Mouse (Mus musculus) c-Kit-positive CD71-positive TER-119-positive erythroid progenitor cells, embryonic 14.5 days (primary cell): ENCODE measurements around the gene Krt18.
A peak's percentile ranks its signal among the peaks of the same experiment; 100 is the strongest.

Source experiments
- DNase-seq: peaks from one replicate; pipeline ENCODE4 v3.0.0-alpha.2; 2013; ENCODE audit warnings: low spot score

Gene Krt18

DNA sequence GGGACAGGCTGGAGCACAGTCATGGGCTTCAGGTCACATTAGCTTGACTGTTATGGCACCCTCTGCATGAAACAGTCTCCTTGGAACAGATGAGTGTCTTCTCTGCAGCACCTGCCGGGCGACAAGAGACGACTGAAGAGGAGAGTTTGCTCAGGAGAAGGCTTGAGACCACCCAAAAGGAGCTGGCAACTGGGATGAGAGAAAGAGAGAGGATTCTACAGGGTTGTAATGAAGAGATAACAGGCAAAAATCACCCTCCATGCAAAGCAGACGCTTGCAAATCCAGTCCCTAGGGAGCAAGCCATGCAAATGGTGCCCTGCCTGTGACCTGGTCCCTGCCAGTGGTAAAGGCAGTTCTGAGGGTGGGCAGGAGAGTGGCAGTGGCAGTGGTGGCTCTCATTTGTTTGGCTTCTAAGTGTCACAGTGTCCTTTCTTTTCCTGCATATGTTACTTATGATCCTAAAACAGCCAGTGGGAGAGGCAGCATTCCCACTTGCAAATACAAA, 15.7 kb upstream of the Krt18 start:
- no peak for DNase-seq

DNA sequence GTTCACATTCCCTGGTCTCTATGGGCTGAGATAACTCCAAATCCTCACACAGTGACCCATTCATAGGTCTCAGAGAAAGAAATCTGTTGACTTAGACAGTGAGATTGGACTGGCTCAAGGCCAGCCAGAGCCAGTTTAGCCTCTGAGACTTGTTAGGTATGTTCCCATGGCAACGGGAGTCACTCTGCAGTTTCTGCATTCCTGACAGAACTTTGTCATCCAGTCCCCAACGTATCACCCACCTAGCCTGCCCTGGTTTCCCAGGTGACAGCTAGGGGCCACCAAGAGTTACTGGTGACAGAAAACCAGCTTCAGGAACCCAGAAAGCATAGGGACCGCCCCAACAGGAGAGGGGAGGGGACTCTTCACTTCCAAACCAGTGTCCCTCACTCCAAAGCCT, 14.3 kb upstream of the Krt18 start:
- DNase-seq = no peak

GRCm38 (mm10) chr15:102014848-102015247, 13.1 kb upstream of the Krt18 start:
- no peak for DNase-seq

DNA sequence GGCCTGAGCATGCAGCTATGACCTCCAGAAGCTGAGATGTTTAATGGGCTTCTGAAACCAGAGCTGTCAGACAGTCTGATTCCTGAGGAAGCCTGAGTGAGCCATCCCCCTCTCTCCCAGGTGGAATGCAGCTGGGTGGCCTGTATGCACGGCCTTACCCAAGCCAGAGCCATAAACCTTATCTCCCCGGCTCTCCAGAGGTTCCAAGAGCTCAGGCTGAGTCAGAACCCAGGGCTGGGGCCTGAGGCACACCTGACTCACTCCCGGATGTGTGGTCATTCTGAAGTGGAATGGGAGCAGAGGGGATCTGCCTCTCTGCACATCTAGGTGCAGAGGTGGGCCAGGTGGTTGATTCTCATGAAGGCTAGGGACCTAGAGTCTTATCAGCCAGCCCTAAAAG, 11.9 kb upstream of the Krt18 start:
- DNase-seq = no peak

GRCm38 (mm10) chr15:102016787-102017186, 11.2 kb upstream of the Krt18 start:
- DNase-seq = no peak

DNA sequence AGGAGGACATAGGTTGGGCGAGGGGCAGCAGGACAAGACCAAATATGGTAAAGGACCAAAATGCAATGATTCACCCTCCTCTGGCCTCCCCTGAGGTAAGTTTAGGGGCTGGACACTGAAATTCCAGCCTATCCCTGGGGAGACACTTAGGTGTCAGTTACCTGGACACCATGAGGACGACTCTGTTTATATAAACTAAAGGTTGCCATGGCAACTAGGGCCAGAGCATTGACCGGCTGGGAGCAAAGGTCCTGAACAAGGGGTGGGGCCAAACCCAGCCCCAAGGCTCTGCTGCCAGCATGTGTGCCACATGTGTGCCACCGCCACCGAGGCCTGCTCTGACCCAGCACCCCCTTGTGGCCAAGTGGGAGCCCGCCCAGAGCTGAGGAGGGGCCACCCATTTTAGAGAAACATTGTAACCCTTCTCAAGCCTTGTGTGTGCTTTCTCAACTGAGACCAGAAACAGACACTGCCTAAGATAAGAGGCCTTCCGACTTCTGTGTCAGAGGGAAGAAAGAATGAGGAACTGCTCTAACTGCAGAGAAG, 10.0 kb upstream of the Krt18 start:
- DNase-seq = no peak

DNA sequence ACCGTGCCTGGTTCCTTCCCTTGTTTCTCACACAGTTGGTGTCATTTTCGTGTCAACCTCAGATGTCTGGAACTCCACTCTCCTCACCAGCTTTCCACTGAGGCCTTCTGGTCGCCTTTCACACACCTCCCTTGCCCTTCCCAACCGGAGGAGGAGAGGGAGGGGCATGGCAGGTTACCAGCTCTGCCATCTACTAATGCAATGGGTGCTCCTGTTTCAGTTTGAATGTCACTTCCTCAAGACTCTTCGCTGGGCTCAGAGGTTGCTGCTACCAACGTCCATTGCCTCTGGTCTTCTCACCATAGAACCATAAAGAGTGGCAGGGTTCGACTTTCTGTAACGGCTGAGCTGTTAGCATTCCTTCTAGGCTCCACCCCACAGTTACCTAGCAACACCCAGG, 5.5 kb upstream of the Krt18 start:
- DNase-seq = no peak

DNA sequence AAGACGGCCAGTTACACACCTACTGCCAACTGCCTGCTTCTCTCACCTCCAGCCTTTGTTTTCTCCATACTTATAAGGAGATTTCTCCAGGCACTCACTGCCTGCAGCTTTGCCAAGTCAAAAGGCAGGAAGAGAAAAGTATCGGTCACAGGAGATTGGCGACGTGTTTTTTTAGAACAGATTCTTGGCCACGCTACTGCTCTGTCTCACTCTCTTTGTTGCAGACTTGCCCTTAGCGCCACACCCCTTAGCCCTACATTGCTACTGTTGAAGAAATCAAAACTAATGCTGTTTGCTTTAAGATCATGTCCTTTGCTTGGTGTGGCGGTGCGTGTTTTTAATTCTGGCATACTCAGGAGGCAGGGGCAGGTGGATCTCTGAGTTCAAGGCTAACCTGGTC, 4.1 kb upstream of the Krt18 start:
- DNase-seq = no peak

DNA sequence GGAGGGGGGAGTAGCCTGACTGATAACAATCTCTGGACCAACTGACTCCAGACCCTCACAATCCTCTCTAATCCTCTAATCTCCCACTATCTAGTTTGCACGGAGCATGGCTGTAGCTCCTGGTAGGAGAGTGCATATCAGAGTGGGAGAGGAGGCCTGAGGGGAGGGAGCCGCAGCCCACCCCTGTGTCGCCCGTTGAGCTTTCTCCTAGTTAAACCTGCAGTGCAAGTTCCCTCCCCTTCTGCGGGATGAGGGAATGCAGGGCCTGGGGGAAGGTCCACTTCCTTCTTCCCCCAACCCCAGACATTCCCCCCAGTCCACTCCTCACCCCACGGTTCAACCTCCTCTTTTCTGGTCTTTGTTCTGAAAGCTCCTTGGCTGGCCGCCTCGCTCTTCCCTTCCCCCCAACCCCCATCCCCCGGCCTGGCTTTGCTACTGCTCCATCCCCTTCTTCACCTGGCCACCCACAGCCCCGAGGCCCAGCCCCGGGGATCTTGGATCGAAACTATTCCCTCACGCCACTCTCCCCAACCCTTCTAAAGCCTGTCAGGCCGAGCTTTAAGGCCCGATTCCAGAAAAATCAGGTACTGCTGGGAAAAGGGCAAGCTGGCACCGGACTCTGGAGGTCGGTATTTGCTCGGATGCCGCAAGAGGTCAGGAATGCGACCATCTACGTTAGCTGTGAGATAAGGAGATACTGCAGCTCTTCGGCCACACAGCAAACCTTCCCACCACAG, 2.7 kb upstream of the Krt18 start:
- no peak for DNase-seq

- DNase-seq = no peak
Measured at GRCm38 (mm10) chr15:102026430-102026829, 1.6 kb upstream of the Krt18 start.

DNA sequence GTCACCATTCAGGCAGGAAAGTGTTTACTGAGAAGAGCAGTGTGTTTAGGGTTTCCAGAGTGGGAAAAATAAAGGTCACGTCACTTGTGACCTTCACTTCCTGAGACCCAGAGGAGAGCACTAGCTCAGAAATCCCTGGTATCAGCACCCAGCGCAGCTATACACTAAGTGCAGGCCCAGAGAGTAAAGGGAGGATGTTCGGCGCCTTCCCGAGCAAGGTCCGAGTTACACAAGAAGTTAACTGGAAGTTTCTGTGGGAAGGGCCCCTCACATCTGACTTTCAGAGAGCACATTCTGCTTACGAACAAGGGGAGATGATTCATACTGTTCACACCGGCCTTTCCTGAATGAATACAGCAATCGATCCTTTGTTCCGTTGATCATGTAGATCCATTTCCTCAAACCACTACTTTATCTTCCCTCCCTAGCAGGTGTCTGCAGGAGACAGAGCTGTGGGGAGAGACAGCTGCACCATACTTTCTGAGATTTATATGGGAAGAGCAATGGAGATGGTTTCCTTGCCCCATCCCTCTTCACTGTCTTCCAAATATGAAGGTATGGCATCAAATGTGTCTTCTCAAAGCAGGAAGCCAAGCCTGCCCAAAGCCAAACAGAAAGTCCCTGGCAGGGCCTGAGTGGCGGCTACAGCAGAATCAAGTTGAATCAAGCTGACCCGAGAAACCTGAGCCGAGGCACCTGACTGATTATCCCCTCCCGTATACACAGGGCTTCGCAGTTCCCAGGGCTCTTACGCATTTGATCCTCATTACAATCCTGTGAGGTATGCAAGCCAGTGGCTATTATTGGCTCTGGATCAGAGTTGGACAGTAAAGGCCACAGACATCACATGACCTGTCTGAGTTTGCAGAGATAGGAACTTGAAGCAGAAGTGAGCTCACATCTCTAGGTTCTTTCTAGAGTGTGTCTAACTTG, 6.4 kb downstream of the Krt18 start:
- DNase-seq = no peak

DNA sequence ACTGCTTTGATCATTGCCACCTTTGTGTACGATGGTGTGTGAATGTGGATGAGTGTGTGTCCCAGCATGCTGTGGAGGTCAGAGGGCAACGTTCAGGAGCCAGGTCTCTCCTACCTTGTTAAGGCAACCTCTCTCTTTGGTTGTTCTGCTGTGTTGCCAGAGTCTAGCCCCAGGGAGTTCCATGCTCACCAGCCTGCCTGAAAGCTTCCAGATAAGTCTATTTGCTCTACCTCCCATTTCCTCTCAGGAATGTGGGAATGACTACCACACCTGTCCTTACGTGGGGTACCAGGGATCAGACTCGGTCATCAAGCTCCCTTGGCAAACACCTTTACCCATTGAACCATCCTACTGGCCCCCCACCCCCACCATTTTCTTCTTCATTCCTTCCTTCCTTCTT, 12.3 kb downstream of the Krt18 start:
- no peak for DNase-seq

DNA sequence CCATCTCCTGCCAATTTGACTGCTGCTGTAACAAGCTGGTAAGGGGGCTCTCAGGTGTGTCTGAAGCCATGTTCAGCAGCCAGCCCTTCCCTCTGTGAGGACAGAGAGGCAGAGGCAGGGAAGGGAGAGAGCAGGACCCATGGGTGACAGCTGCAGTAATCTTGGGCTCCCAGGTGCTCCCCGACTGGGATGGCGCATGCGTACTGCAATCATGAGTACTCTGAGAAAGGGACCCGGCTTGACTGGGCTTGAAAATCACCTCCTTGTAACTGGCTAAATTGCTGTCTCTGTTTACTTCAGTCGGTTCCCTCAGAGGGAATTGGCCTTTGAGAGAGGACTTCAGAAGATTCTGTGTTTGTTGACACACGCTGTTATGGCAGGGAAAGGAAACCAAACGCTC, 14.0 kb downstream of the Krt18 start:
- no peak for DNase-seq

- DNase-seq = no peak
Measured at GRCm38 (mm10) chr15:102044745-102045144, 16.8 kb downstream of the Krt18 start.

GRCm38 (mm10) chr15:102045691-102046090, 17.7 kb downstream of the Krt18 start:
- DNase-seq = no peak

GRCm38 (mm10) chr15:102048006-102048405, 20.0 kb downstream of the Krt18 start:
- no peak for DNase-seq

GRCm38 (mm10) chr15:102049871-102050270, 21.9 kb downstream of the Krt18 start:
- no peak for DNase-seq

DNA sequence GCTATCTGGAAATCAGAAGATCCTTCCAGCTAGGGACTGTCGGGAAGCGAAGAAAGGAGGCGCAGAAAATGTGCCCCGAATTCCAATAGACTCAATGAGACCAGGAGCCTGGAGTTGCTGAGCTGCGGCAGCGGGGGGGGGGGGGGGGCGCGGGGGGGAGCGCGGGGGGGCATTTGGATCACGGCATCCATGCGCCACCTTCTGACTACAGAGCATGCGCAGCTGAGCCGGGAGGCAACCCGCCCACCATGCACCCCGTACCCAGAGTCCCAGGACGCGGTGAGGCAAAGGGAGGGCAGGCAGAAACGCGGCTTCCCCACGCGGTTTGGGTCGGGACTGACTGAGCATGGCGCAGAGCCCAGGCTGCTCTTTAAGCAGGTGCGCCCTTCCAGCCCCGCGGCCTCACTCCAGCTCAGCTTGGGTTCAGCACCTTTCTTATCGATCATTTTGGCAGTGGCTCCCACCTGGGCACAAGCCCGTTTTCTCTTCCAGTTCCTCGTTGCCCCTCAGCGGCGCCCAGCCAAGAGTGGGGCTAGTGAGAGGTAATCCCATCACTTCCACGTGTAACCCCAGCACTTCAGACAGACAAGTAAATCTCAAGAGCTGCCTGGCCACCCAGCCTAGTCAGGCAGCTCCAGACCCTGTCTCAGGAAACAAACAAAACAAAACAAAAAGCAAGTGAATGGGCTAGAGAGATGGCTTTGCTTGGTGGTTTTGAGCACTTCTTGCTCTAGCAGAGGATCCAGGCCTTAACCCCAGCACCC, 24.1 kb downstream of the Krt18 start:
- DNase-seq = no peak

GRCm38 (mm10) chr15:102056495-102057174, 28.7 kb downstream of the Krt18 start:
- no peak for DNase-seq

DNA sequence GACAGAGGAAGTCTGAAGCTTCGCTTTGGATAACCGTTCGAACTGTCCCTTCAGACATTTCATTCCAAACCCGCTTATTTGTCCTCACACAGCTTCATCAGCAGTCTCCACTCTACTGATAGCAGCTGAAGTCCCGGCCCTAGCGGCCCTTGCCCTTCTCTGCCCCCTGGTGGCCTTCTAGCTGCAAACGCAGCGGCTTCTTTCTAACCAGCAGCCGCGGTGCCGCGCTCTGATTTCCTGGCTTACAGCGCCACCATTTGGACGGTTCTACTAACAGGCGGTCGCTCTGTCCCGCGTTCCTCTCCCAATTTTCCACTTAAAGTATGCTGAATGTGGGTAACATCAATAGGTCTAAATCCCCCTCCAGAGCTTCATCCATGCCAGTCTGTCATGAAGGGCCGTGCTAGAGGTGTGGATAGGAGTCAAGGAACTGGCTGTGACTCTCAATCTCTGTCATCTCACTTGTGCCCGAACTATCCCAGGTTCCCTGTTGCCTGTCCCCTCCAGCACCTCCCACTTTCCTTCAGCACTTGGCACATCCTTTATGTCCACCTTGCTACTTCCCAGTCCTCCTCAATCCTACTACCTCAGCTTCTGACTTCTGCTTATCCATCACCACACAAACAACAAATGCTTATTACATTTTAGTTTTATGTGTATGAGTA, 37.8 kb downstream of the Krt18 start:
- DNase-seq = peak; percentile 86
